Mouse (Mus musculus): ENCODE measurements around the gene Nars2. TPM values are rescaled to one million over a fixed set of nuclear protein-coding genes. Genes with fewer than 3 reads are reported as not detected.

Gene Nars2
- polyA plus RNA-seq, 1 experiment from 2014 or later = 20.5 TPM

DNA sequence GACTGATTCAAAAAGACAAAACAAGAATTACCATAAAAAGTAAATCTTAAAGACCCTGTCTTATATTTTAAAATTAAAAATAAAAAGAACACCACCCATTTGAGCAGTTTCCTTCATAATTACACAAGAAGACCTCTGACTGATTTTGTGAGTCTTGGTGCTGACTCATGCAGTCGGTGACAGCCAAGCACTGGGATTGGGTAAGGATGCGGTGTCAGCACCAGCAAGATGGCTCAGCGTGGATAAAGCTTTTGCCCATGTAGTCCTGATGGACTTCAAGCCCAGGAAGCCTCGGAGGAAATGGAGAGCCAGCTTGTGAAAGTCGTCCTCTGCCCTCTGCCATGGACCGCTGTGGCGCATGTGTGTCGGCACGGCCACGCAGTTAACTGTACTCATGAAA is 77.8 kb downstream of the Nars2 start:
- H3K4me3 ChIP-seq = no peak overlapping the region
- no peak overlapping the region for H3K4me2 ChIP-seq
- WGBS = 93% methylated on average over 10 of the region's 10 CpGs
- no peak for ATAC-seq (ENCODE audit: low FRiP score, low read depth)
- no peaks in the 10 kb centered on the region for H3K27me3 ChIP-seq
- H3K9ac ChIP-seq = no peak overlapping the region
- no peaks in the 10 kb centered on the region for H3K36me3 ChIP-seq
- H3K4me1 ChIP-seq (replicated peaks) = no peaks in the 10 kb centered on the region
- no peak overlapping the region for H3K27ac ChIP-seq (replicated peaks)
- no peaks in the 10 kb centered on the region for H3K9me3 ChIP-seq

GRCm38 (mm10) chr7:97032412-97032811 is 81.1 kb downstream of the Nars2 start:
- Histone ChIP-seq H3K9ac (no peak overlapping the region), H3K27ac (replicated peaks) (no peak overlapping the region), H3K4me3 (no peak overlapping the region), H3K4me1 (replicated peaks) (no peaks in the 10 kb centered on the region), H3K36me3 (0 out of 2 replicates have a peak, but pooled peaks cover 3% of the 10 kb centered on the region), H3K4me2 (no peak overlapping the region), H3K9me3 (no peaks in the 10 kb centered on the region), H3K27me3 (no peaks in the 10 kb centered on the region)
- 81% methylated on average over 2 of the region's 2 CpGs for WGBS
- ATAC-seq (ENCODE audit: low FRiP score, low read depth) = no peak

DNA sequence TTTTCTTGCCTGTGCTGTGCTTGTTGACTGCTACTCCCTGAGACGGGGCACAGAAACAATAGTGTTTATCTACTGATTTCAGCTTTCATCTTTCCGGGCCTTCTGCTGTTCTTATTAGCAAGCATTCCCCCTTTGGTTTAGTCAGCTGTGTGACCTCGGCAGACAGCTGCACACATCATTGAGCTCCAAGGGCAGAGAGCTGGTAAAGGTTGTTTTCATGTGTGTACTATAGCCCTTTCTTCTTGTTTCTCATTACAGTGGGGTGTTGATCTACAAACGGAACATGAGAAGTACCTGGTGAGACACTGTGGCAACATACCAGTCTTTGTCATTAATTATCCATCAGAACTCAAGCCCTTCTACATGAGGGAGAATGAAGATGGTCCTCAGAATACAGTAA is 88.3 kb downstream of the Nars2 start:
- no peak overlapping the region for H3K27ac ChIP-seq (replicated peaks)
- H3K36me3 ChIP-seq = 0 out of 2 replicates have a peak, but pooled peaks cover 1% of the 10 kb centered on the region
- ATAC-seq (ENCODE audit: low FRiP score, low read depth) = no peak
- no peak overlapping the region for H3K9ac ChIP-seq
- H3K4me3 ChIP-seq = no peak overlapping the region
- H3K27me3 ChIP-seq = no peaks in the 10 kb centered on the region
- H3K4me1 ChIP-seq (replicated peaks) = no peaks in the 10 kb centered on the region
- WGBS = 77% methylated on average over 4 of the region's 4 CpGs
- no peaks in the 10 kb centered on the region for H3K9me3 ChIP-seq
- H3K4me2 ChIP-seq = no peak overlapping the region

GRCm38 (mm10) chr7:97041868-97042449 is 90.7 kb downstream of the Nars2 start:
- no peak for ATAC-seq (ENCODE audit: low FRiP score, low read depth)
- H3K4me1 ChIP-seq (replicated peaks) = no peaks in the 10 kb centered on the region
- no peaks in the 10 kb centered on the region for H3K9me3 ChIP-seq
- WGBS = 87% methylated on average over 6 of the region's 6 CpGs
- no peaks in the 10 kb centered on the region for H3K27me3 ChIP-seq
- no peak overlapping the region for H3K27ac ChIP-seq (replicated peaks)
- H3K36me3 ChIP-seq = no peaks in the 10 kb centered on the region
- no peak overlapping the region for H3K4me3 ChIP-seq
- H3K4me2 ChIP-seq = no peak overlapping the region
- no peak overlapping the region for H3K9ac ChIP-seq

DNA sequence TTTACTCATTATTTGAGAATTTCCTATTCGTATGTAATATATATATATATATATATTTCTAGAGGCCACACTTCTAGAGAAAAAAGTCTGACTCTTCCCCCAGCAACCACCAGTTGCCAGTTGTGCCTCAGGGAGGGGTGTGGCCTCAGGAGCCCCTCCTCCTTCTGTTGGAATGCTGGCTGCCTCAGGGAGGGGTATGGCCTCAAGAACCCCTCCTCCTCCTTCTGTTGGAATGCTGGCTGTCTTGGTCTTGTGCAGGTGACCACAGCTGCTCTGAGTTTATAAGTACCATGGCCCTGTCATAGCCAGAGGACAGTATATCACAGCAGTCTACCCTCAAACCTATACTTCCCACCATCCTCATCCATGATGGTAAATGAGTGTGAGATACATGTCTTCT is 91.7 kb downstream of the Nars2 start:
- H3K9me3 ChIP-seq = no peaks in the 10 kb centered on the region
- H3K4me1 ChIP-seq (replicated peaks) = no peaks in the 10 kb centered on the region
- 88% methylated on average over 1 of the region's 1 CpGs for WGBS
- H3K36me3 ChIP-seq = no peaks in the 10 kb centered on the region
- H3K4me3 ChIP-seq = no peak overlapping the region
- H3K27me3 ChIP-seq = no peaks in the 10 kb centered on the region
- H3K9ac ChIP-seq = no peak overlapping the region
- no peak overlapping the region for H3K27ac ChIP-seq (replicated peaks)
- no peak overlapping the region for H3K4me2 ChIP-seq
- no peak for ATAC-seq (ENCODE audit: low FRiP score, low read depth)

GRCm38 (mm10) chr7:97060966-97061365 is 109.7 kb downstream of the Nars2 start:
- Histone ChIP-seq H3K27ac (replicated peaks) (no peak overlapping the region), H3K27me3 (no peaks in the 10 kb centered on the region), H3K9ac (no peak overlapping the region), H3K9me3 (no peaks in the 10 kb centered on the region), H3K36me3 (no peaks in the 10 kb centered on the region), H3K4me2 (no peak overlapping the region), H3K4me3 (no peak overlapping the region), H3K4me1 (replicated peaks) (no peaks in the 10 kb centered on the region)
- ATAC-seq (ENCODE audit: low FRiP score, low read depth) = no peak
- WGBS = 97% methylated on average over 2 of the region's 2 CpGs

GRCm38 (mm10) chr7:97071512-97071911 is 120.2 kb downstream of the Nars2 start:
- H3K36me3 ChIP-seq = no peaks in the 10 kb centered on the region
- no peaks in the 10 kb centered on the region for H3K9me3 ChIP-seq
- H3K9ac ChIP-seq = no peak overlapping the region
- H3K4me3 ChIP-seq = no peak overlapping the region
- H3K27me3 ChIP-seq = no peaks in the 10 kb centered on the region
- H3K4me1 ChIP-seq (replicated peaks) = no peaks in the 10 kb centered on the region
- ATAC-seq (ENCODE audit: low FRiP score, low read depth) = no peak
- no peak overlapping the region for H3K27ac ChIP-seq (replicated peaks)
- 86% methylated on average over 3 of the region's 3 CpGs for WGBS
- no peak overlapping the region for H3K4me2 ChIP-seq

DNA sequence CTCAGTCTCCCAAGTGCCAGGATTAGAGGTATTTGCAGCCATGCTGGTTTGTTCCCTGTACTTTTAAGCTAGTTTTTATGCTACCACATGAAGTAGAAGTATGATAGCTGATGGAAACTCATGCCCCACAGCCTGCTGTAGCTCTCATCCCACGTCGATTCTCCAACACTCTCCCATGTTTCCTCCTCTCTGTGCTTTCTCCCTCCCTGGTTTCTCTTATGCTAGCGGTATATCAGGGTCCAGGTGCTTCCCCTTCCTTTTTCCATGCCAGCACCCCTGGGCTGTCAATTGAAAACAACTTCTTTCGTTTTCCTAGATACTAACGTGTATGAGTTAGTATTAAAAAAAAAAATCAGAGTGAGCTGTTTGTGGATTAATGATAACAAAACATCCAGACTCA is 120.8 kb downstream of the Nars2 start:
- no peak overlapping the region for H3K27ac ChIP-seq (replicated peaks)
- H3K36me3 ChIP-seq = no peaks in the 10 kb centered on the region
- H3K9ac ChIP-seq = no peak overlapping the region
- H3K9me3 ChIP-seq = no peaks in the 10 kb centered on the region
- no peaks in the 10 kb centered on the region for H3K4me1 ChIP-seq (replicated peaks)
- H3K4me2 ChIP-seq = no peak overlapping the region
- no peak overlapping the region for H3K4me3 ChIP-seq
- ATAC-seq (ENCODE audit: low FRiP score, low read depth) = no peak
- H3K27me3 ChIP-seq = no peaks in the 10 kb centered on the region
- WGBS = 85% methylated on average over 5 of the region's 5 CpGs

- H3K4me2 ChIP-seq = no peak overlapping the region
- H3K27ac ChIP-seq (replicated peaks) = no peak overlapping the region
- no peaks in the 10 kb centered on the region; the same call in 1 of the 2 replicates for H3K4me1 ChIP-seq (replicated peaks)
- no peak overlapping the region for H3K4me3 ChIP-seq
- H3K9ac ChIP-seq = no peak overlapping the region
- ATAC-seq (ENCODE audit: low FRiP score, low read depth) = no peak
- H3K36me3 ChIP-seq = no peaks in the 10 kb centered on the region
- WGBS = 55% methylated on average over 1 of the region's 1 CpGs
- H3K9me3 ChIP-seq = no peaks in the 10 kb centered on the region
- no peaks in the 10 kb centered on the region for H3K27me3 ChIP-seq
These were observed 123.7 kb downstream of the Nars2 start for GRCm38 (mm10) chr7:97074974-97075373.

GRCm38 (mm10) chr7:97076977-97077376 is 125.7 kb downstream of the Nars2 start:
- no peaks in the 10 kb centered on the region for H3K27me3 ChIP-seq

DNA sequence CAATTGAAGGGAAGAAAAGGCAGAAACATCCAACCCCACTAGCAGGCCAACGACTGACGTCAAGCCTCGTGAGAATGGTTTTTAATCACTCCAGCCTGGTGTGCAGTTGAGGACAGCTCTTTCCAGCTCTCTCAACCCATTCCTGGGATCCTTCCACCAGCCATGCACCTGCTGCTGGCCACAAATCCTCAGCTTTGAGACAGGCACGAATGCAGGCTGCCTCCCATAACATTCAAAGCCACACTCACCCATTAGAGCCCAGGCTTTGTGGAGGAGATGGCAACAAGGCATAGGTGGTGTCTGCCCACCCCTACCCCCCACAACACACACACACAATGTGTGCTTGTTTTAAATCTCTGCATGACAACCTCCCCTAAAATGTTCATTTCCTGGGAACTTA is 127.4 kb downstream of the Nars2 start:
- no peak overlapping the region for H3K9ac ChIP-seq
- H3K4me3 ChIP-seq = no peak overlapping the region
- H3K9me3 ChIP-seq = no peaks in the 10 kb centered on the region
- H3K4me1 ChIP-seq (replicated peaks) = peaks cover 16% of the 10 kb centered on the region
- H3K36me3 ChIP-seq = no peaks in the 10 kb centered on the region
- no peak overlapping the region for H3K27ac ChIP-seq (replicated peaks)
- 42% methylated on average over 4 of the region's 4 CpGs for WGBS
- H3K27me3 ChIP-seq = no peaks in the 10 kb centered on the region
- ATAC-seq (ENCODE audit: low FRiP score, low read depth) = no peak
- H3K4me2 ChIP-seq = no peak overlapping the region

More at GRCm38 (mm10) chr7:97076977-97077376, 125.7 kb downstream of the Nars2 start:
- Histone ChIP-seq H3K27ac (replicated peaks) (no peak overlapping the region), H3K9ac (no peak overlapping the region), H3K9me3 (no peaks in the 10 kb centered on the region), H3K4me2 (no peak overlapping the region), H3K4me3 (no peak overlapping the region), H3K36me3 (no peaks in the 10 kb centered on the region), H3K4me1 (replicated peaks) (peaks cover 5% of the 10 kb centered on the region; the same call in 1 of the 2 replicates)
- no peak for ATAC-seq (ENCODE audit: low FRiP score, low read depth)

DNA sequence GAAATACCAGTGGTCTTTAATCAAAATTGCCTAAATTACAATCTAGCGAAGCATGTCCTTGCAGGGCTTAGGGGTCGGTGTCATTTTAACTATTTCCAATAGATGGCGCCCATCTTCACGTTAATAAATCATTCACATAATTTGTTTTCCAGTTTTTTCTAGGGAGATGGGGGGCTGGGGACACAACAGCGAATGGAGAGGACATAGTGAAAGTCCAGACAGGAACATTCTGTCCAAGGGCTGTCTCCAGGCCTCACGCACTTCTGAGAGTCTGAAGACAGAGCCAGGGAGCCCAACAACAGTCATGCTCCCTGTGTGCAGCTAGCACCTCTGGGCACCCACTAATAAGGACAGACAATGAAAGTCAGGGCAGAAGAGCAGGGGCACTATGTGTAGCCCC is 127.8 kb downstream of the Nars2 start:
- Histone ChIP-seq H3K4me1 (replicated peaks) (peaks cover 17% of the 10 kb centered on the region), H3K36me3 (no peaks in the 10 kb centered on the region), H3K27me3 (no peaks in the 10 kb centered on the region), H3K27ac (replicated peaks) (no peak overlapping the region), H3K4me3 (no peak overlapping the region), H3K9me3 (no peaks in the 10 kb centered on the region), H3K9ac (no peak overlapping the region), H3K4me2 (no peak overlapping the region)
- ATAC-seq (ENCODE audit: low FRiP score, low read depth) = no peak
- 9% methylated on average over 6 of the region's 6 CpGs for WGBS

DNA sequence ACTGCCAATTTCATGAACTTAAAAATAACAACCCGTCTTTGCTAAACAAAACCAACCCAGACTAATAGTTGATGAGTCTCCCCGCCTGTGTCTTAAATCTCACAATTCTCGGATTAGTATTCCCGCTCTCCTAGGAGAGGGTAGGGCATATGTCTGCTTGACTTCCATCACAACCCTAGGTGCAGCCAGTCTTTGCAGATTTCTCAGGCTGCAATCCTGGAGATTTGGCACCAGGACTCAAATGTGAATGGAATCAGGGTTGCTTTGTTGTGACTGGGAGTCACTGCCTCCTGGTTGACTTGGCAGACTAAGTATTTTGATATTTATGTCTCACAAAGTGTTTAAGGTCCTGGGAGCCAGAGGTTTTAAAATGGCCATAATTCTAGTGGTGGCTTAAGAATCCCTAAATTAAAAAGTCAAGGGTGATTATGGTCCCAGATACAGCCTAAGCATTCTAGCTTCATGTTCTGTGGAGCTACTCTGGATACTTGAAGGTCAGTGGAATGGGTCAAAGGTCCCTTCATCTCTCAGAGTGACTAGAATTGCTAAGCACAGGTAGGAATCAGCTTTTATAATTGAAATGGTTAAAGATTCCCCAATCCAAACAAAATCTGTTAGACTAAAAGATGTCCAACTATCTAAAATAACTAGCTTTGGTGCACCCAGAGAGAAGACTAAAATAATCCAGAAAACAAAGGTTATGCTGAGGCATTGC is 128.5 kb downstream of the Nars2 start:
- peaks cover 17% of the 10 kb centered on the region for H3K4me1 ChIP-seq (replicated peaks)
- H3K27ac ChIP-seq (replicated peaks) = no peak overlapping the region
- H3K27me3 ChIP-seq = no peaks in the 10 kb centered on the region
- H3K4me3 ChIP-seq = no peak overlapping the region
- no peak overlapping the region for H3K4me2 ChIP-seq
- H3K9ac ChIP-seq = no peak overlapping the region
- 67% methylated on average over 4 of the region's 4 CpGs for WGBS
- no peaks in the 10 kb centered on the region for H3K9me3 ChIP-seq
- H3K36me3 ChIP-seq = no peaks in the 10 kb centered on the region
- ATAC-seq (ENCODE audit: low FRiP score, low read depth) = no peak
